Mouse (Mus musculus): Measurements from ENCODE around the gene Cldn7. TPM values are rescaled to one million over a fixed set of nuclear protein-coding genes. Genes with fewer than 3 reads are reported as not detected.
A peak's percentile ranks its signal among the peaks of the same experiment; 100 is the strongest.

The Cldn7 gene
- polyA plus RNA-seq, 1 experiment from 2014 or later: 0.38 TPM

- peaks cover 48% of the 10 kb centered on the region for H3K36me3 ChIP-seq
- no peak overlapping the region for H3K4me2 ChIP-seq
- H3K9ac ChIP-seq: no peak overlapping the region
- H3K27me3 ChIP-seq: no peaks in the 10 kb centered on the region
- WGBS: 94% methylated on average over 8 of the region's 8 CpGs
- no peak overlapping the region for H3K4me3 ChIP-seq
- H3K4me1 ChIP-seq (replicated peaks): peaks cover 27% of the 10 kb centered on the region
- H3K27ac ChIP-seq: no peak overlapping the region
- ATAC-seq (ENCODE audit: low FRiP score): no peak
- H3K9me3 ChIP-seq: no peaks in the 10 kb centered on the region
Measured at GRCm38 (mm10) chr11:69984431-69984830, 19.9 kb downstream of the Cldn7 start.

- Histone ChIP-seq H3K4me1 (replicated peaks) (peaks cover 24% of the 10 kb centered on the region), H3K27me3 (no peaks in the 10 kb centered on the region), H3K27ac (peak overlapping the region; percentile 94), H3K36me3 (peaks cover 67% of the 10 kb centered on the region), H3K4me2 (no peak overlapping the region), H3K9ac (0 out of 2 replicates have a peak overlapping the region, but pooled peaks have one; percentile 29), H3K4me3 (no peak overlapping the region), H3K9me3 (no peaks in the 10 kb centered on the region)
- ATAC-seq (ENCODE audit: low FRiP score): no peak
- WGBS: 92% methylated on average over 8 of the region's 8 CpGs
Measured at GRCm38 (mm10) chr11:69989949-69990348, 25.4 kb downstream of the Cldn7 start.

DNA sequence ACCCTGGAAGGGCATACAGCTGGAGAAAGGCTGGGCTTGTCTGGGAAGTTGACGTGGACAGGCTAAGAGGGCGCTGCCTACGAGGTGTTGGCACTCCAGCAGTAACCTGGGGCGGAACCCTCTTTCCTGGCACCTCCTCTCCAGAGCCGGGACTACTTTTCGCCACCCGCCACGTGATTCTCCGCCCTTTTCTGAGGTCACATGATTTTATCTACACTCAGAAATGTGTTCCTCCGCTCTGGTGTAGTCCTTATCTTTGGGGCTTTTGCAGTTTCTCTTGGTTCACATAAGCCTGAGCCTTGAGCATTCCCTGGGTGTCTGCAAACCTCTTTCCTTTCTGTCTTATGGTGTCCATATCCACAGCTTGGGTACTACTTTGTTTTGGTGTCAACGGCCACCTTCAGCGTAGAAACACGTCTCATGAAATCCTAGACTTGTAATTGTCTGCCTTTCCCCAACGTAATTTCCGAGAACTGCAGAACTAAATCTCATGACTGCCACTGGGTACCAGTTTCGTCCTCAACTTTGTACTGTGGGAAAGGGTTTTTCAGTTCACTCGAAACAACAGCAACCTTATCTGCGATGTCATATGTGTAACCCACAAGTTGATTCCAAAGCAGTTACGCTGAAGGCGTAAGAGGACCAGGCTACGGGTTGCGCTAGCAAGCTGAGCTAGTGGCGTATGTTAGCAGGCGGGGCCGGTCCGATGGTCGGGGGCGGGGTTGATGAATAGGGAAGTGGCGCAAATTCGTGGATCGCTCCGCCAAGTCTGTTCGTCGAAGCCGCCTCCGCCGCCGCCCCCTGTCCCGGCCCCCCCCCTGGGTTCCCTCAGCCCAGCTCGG, 26.5 kb downstream of the Cldn7 start, which contains the start of gene Gabarap:
Gabarap (plus strand) TSS at position 294 of the 842 bp plus-strand sequence.
- peak within 1 kb of the TSS; percentile 78 for H3K4me2 ChIP-seq
- peak within 1 kb of the TSS; percentile 94 for H3K27ac ChIP-seq
- H3K36me3 ChIP-seq: peaks cover 58% of the 10 kb centered on the region
- under 1% methylated on average over 40 of the region's 40 CpGs for WGBS
- peak within 1 kb of the TSS; percentile 92 for H3K9ac ChIP-seq
- H3K9me3 ChIP-seq: no peaks in the 10 kb centered on the region
- H3K4me1 ChIP-seq (replicated peaks): peaks cover 24% of the 10 kb centered on the region
- ATAC-seq (ENCODE audit: low FRiP score): peak; percentile 65
- no peaks in the 10 kb centered on the region for H3K27me3 ChIP-seq
- H3K4me3 ChIP-seq: peak within 1 kb of the TSS; percentile 81

GRCm38 (mm10) chr11:69991711-69992110, 27.1 kb downstream of the Cldn7 start:
- Histone ChIP-seq H3K4me2 (peak overlapping the region; percentile 78), H3K27me3 (no peaks in the 10 kb centered on the region), H3K4me1 (replicated peaks) (peaks cover 24% of the 10 kb centered on the region), H3K27ac (peak overlapping the region; percentile 94), H3K9me3 (no peaks in the 10 kb centered on the region), H3K36me3 (peaks cover 52% of the 10 kb centered on the region), H3K9ac (peak overlapping the region; percentile 92), H3K4me3 (peak overlapping the region; percentile 81)
- peak; percentile 4 for ATAC-seq (ENCODE audit: low FRiP score)
- WGBS: 0% methylated on average over 15 of the region's 15 CpGs

DNA sequence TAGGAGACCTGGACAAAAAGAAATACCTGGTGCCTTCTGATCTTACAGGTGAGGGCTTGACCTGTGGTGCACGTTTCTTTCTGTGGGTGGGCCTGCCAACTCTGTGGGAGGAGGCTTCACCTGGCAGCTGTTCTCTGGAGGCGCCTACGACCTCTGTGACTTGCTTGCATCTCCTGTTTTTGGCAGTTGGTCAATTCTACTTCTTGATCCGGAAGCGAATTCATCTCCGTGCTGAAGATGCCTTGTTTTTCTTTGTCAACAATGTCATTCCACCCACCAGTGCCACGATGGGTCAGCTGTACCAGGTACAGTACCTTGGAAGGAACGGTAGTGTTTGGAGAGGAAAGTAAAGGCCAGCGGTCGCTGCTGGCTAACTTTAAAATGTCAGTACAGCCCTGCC, 27.8 kb downstream of the Cldn7 start:
- no peak for ATAC-seq (ENCODE audit: low FRiP score)
- 88% methylated on average over 10 of the region's 10 CpGs for WGBS
- peak overlapping the region; percentile 69; the same call in 1 of the 2 replicates for H3K27ac ChIP-seq
- peaks cover 48% of the 10 kb centered on the region for H3K36me3 ChIP-seq
- no peaks in the 10 kb centered on the region for H3K27me3 ChIP-seq
- peak overlapping the region; percentile 81 for H3K4me3 ChIP-seq
- H3K9ac ChIP-seq: peak overlapping the region; percentile 92
- H3K4me1 ChIP-seq (replicated peaks): peaks cover 26% of the 10 kb centered on the region
- H3K9me3 ChIP-seq: no peaks in the 10 kb centered on the region
- H3K4me2 ChIP-seq: peak overlapping the region; percentile 78

- Histone ChIP-seq H3K9me3 (no peaks in the 10 kb centered on the region), H3K4me1 (replicated peaks) (peaks cover 31% of the 10 kb centered on the region), H3K36me3 (peaks cover 45% of the 10 kb centered on the region), H3K27me3 (no peaks in the 10 kb centered on the region), H3K4me3 (peak overlapping the region; percentile 81), H3K9ac (peak overlapping the region; percentile 92), H3K4me2 (peak overlapping the region; percentile 78), H3K27ac (no peak overlapping the region)
- 95% methylated on average over 3 of the region's 3 CpGs for WGBS
- ATAC-seq (ENCODE audit: low FRiP score): no peak
Measured at GRCm38 (mm10) chr11:69992932-69993331, 28.4 kb downstream of the Cldn7 start.

DNA sequence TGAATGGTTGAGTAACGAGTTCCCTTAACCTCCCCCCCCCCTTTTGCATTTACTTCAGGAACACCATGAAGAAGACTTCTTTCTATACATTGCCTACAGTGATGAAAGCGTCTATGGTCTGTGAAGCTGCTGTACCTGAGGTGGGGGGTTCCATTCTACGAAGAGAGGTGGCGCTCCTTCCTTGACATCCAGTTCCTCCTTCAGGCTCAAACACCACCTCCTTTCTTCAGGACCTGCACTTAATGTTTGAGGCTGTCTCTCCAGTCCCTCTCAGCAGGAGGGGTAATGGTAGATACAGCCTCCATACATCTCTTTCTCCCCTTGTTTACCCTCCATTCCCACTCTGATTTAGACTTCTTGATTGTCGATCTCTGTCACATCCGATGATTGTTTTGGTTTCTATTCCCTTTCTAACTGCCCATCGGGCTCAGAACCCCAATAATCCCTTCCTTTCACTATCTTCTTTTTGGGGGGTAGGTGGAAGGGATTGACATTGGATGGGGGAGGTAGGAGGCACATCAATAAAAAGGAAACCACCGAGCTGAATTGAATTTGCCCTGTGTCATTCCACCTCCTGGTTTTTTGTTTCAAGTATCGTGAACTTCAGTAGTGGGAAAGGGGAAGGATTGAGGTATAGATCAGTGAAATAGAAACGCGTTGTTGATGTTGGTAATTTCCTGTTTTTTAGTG, 30.0 kb downstream of the Cldn7 start:
- Histone ChIP-seq H3K9me3 (no peaks in the 10 kb centered on the region), H3K27me3 (no peaks in the 10 kb centered on the region), H3K9ac (no peak overlapping the region), H3K36me3 (peaks cover 45% of the 10 kb centered on the region), H3K4me3 (no peak overlapping the region), H3K27ac (no peak overlapping the region), H3K4me2 (no peak overlapping the region), H3K4me1 (replicated peaks) (peaks cover 43% of the 10 kb centered on the region)
- ATAC-seq (ENCODE audit: low FRiP score): no peak
- WGBS: 92% methylated on average over 11 of the region's 11 CpGs

DNA sequence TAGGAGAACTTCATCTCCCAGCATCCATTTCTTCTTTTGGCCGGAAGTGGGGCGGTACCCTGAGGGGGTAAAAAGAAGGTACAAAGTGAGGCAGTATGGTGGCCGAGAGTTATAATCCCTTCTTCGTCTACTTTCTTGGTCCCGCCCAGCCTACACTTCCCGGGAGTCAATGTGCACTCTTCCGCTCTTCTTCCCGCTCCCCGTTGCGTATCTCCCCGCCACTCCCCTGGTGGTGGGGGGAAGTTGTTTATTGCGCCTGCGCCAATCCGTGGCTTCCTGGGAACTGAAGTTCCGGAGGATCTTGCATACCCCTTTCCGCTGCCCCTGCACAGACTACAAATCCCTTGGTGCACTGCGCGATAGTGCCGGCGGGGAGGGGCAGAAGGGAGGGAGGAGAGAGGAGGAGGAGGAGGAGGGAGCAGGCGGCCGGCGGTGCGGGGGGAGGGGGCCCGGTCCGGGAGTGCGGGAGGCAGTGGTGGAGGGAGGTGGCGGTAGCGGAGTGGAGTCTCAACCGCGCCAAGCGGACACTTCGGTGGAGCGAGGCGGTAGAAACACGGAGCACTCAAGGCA, 30.9 kb downstream of the Cldn7 start, which contains the start of gene Phf23:
Phf23 (plus strand) TSS at position 387 of the 570 bp plus-strand sequence.
- under 1% methylated on average over 36 of the region's 36 CpGs for WGBS
- no peaks in the 10 kb centered on the region for H3K9me3 ChIP-seq
- H3K9ac ChIP-seq: peak within 1 kb of the TSS; percentile 94
- peak; percentile 85 for ATAC-seq (ENCODE audit: low FRiP score)
- peaks cover 48% of the 10 kb centered on the region for H3K4me1 ChIP-seq (replicated peaks)
- H3K4me3 ChIP-seq: peak within 1 kb of the TSS; percentile 91
- H3K27ac ChIP-seq: peak within 1 kb of the TSS; percentile 97
- peaks cover 40% of the 10 kb centered on the region for H3K36me3 ChIP-seq
- H3K4me2 ChIP-seq: peak within 1 kb of the TSS; percentile 71
- no peaks in the 10 kb centered on the region for H3K27me3 ChIP-seq

- peak overlapping the region; percentile 91 for H3K4me3 ChIP-seq
- H3K9ac ChIP-seq: peak overlapping the region; percentile 94
- peaks cover 50% of the 10 kb centered on the region for H3K4me1 ChIP-seq (replicated peaks)
- peaks cover 40% of the 10 kb centered on the region for H3K36me3 ChIP-seq
- H3K9me3 ChIP-seq: no peaks in the 10 kb centered on the region
- ATAC-seq (ENCODE audit: low FRiP score): peak; percentile 3
- H3K27me3 ChIP-seq: no peaks in the 10 kb centered on the region
- WGBS: under 1% methylated on average over 65 of the region's 66 CpGs
- peak overlapping the region; percentile 71 for H3K4me2 ChIP-seq
- H3K27ac ChIP-seq: peak overlapping the region; percentile 97
Measured at GRCm38 (mm10) chr11:69996161-69997061, 31.8 kb downstream of the Cldn7 start.

DNA sequence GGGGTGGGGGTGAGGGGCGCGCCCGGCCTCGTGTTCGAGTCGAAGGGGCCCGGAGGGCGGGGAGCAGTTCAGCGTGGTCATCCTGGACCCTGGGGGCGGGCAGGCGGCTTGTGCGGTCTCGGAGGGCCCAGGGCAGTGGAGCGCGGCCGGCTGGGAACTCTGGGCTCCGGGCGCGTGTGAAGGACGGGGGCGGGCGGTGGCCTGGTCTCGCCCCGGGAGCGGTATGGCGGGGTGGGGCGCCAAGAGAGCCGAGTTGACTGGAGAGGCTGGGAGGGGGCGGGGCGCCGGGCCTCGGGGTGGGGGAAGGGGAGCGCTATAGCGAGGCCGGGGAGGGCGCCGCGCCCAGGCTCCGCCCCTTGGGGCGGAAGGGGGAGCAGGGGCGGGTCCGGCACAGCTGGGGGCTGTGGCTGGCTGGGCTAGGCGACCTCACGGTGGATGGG, 32.5 kb downstream of the Cldn7 start:
- Histone ChIP-seq H3K4me2 (peak overlapping the region; percentile 71), H3K27me3 (no peaks in the 10 kb centered on the region), H3K36me3 (peaks cover 43% of the 10 kb centered on the region), H3K9ac (peak overlapping the region; percentile 94), H3K4me3 (peak overlapping the region; percentile 91), H3K27ac (peak overlapping the region; percentile 97), H3K9me3 (no peaks in the 10 kb centered on the region), H3K4me1 (replicated peaks) (peaks cover 57% of the 10 kb centered on the region)
- ATAC-seq (ENCODE audit: low FRiP score): peak; percentile 9; the same call in 1 of the 2 replicates
- 2% methylated on average over 31 of the region's 44 CpGs for WGBS

Data from hindbrain, embryonic 13.5 days (tissue).